Mouse (Mus musculus) cerebellum, postnatal 4 days (tissue): ENCODE data around the gene Slc25a33.

Source experiments
- DNase-seq, 2 experiments: peaks; one replicate each; pipeline ENCODE4 v3.0.0; 2022; ENCODE audit warnings: low spot score in 2 of 2, mixed read lengths in 1 of 2

The Slc25a33 gene

GRCm38 (mm10) chr4:149697506-149698196, 76.4 kb downstream of the Slc25a33 start:
- no peak for DNase-seq

GRCm38 (mm10) chr4:149696189-149696971, 77.7 kb downstream of the Slc25a33 start:
- DNase-seq: no peak
